In genomic region chr7:74497203-74497602, GRCm38 (mm10) we compare ENCODE assay signal across 22 mouse cellular contexts. TPM values are rescaled to one million over a fixed set of nuclear protein-coding genes. Genes with fewer than 3 reads are reported as not detected.
DNase-seq lines count a peak whose midpoint lies in the region; ATAC-seq and TF ChIP-seq lines count a peak whose summit lies in the region.
"Had no signal": no experiment of that assay in that cellular context is flagged by ENCODE, and none has a peak within 500 bp of the region (broad histone marks: within the 10 kb centered on the region; RNA-seq: fewer than 3 reads in every experiment).

No protein-coding gene starts in this region.

- DNase-seq in liver, postnatal 0 days = no peak
- DNase-seq in liver = no peak
- peak; percentile 21 for DNase-seq in thymus, postnatal 4 days
- no peak for DNase-seq in gastrocnemius, postnatal 25 days
- no peak for DNase-seq in adrenal gland, postnatal 4 days (ENCODE audit: low spot score in 2 of 2)
- DNase-seq in left cerebral cortex, postnatal 4 days = no peak
- DNase-seq: adrenal gland, postnatal 36 days; cerebellum, postnatal 14 days; heart, adult 11 months; kidney, adult 18-20 months; kidney, postnatal 25 days; spleen, adult 18-20 months had no signal

- no peaks in the 10 kb centered on the region for H3K27me3 ChIP-seq in liver, postnatal 0 days (ENCODE audit: insufficient read depth, low read length)
- H3K27me3 ChIP-seq: heart, embryonic 15.5 days; liver, embryonic 15.5 days; midbrain, embryonic 15.5 days had no signal

- no peak overlapping the region for H3K4me3 ChIP-seq in liver, postnatal 0 days (ENCODE audit: low read depth, low read length)
- H3K4me3 ChIP-seq: heart, embryonic 15.5 days; hindbrain, embryonic 12.5 days; liver, embryonic 15.5 days; midbrain, embryonic 15.5 days; neural tube, embryonic 13.5 days had no signal

- H3K4me2 ChIP-seq in liver, postnatal 0 days (ENCODE audit: low read depth, low read length) = no peak overlapping the region
- H3K4me2 ChIP-seq: heart, embryonic 15.5 days; hindbrain, embryonic 12.5 days; liver, embryonic 15.5 days; midbrain, embryonic 15.5 days; neural tube, embryonic 13.5 days had no signal

- no peak for TF ChIP-seq EP300 in liver, postnatal 0 days (IDR thresholded peaks at IDR 0.05; ENCODE audit: low read depth)

- intact Hi-C loops in left cerebral cortex, postnatal 4 days (cut with DNase I) = no loop called here

- H3K4me1 ChIP-seq in liver, postnatal 0 days (ENCODE audit: insufficient read depth) = 0 out of 2 replicates have a peak, but pooled peaks cover 2% of the 10 kb centered on the region
- H3K4me1 ChIP-seq: heart, embryonic 15.5 days; hindbrain, embryonic 12.5 days; liver, embryonic 15.5 days had no signal

- 0 out of 2 replicates have a peak overlapping the region, but pooled peaks have one; percentile 22 for H3K27ac ChIP-seq in liver, postnatal 0 days (ENCODE audit: low read depth)
- H3K27ac ChIP-seq: heart, embryonic 15.5 days; hindbrain, embryonic 12.5 days; liver, embryonic 15.5 days; macrophage; midbrain, embryonic 15.5 days; neural tube, embryonic 13.5 days; stomach, postnatal 0 days had no signal

- H3K9me3 ChIP-seq in liver, postnatal 0 days (ENCODE audit: low read length) = no peaks in the 10 kb centered on the region
- H3K9me3 ChIP-seq: heart, embryonic 15.5 days; hindbrain, embryonic 12.5 days; liver, embryonic 15.5 days; midbrain, embryonic 15.5 days; neural tube, embryonic 13.5 days had no signal

- ATAC-seq in liver, postnatal 0 days = 0 out of 2 replicates have a peak, but pooled peaks have one; percentile 29
- peak; percentile 22 for ATAC-seq in activated CD4-positive, CD25-positive, alpha-beta regulatory T cell, adult 4 months
- ATAC-seq in megakaryocyte progenitor cell, adult 5-6 weeks (replicated peaks; ENCODE audit: poor library complexity) = peak; percentile 90
- ATAC-seq: forebrain, embryonic 14.5 days; midbrain, embryonic 15.5 days had no signal

- WGBS in liver, postnatal 0 days (ENCODE audit: insufficient replicate concordance) = 30% methylated on average over 2 of the region's 2 CpGs

- H3K9ac ChIP-seq in liver, postnatal 0 days (replicated peaks) = no peak overlapping the region
- H3K9ac ChIP-seq: heart, embryonic 15.5 days; hindbrain, embryonic 12.5 days; liver, embryonic 15.5 days; midbrain, embryonic 15.5 days; neural tube, embryonic 13.5 days had no signal

- H3K36me3 ChIP-seq in liver, postnatal 0 days (replicated peaks; ENCODE audit: insufficient read depth, low read length) = no peaks in the 10 kb centered on the region
- H3K36me3 ChIP-seq: heart, embryonic 15.5 days; hindbrain, embryonic 12.5 days; liver, embryonic 15.5 days; midbrain, embryonic 15.5 days; neural tube, embryonic 13.5 days had no signal

- no peak for TF ChIP-seq CTCF in liver, postnatal 0 days (IDR thresholded peaks at IDR 0.05; ENCODE audit: low read depth)

RNA-seq across cellular contexts. Expression of gene Slco3a1, which starts 57.4 kb away (rescaled TPM):
- polyA plus RNA-seq in liver, postnatal 0 days (2015; fragmentation: Nextera tagmentation; extraction: Ambion mirVana) = 1.2 and 1.6 TPM in 2 replicates
- 10 to 100 TPM; 14.6 to 16.7 TPM for polyA plus RNA-seq in activated CD4-positive, CD25-positive, alpha-beta regulatory T cell, adult 4 months (2017; shearing (Covaris generic))
- total RNA-seq in megakaryocyte progenitor cell, adult 5-6 weeks (2015) = 31.7 and 44.6 TPM in 2 replicates
- 21.6 and 23.5 TPM in 2 replicates for total RNA-seq in megakaryocyte progenitor cell, adult 5-6 weeks (2017)
- total RNA-seq in gastrocnemius, postnatal 25 days (2021) = 10 to 100 TPM; 38.7 to 63.2 TPM
- total RNA-seq in adrenal gland, postnatal 4 days (2021) = 10 to 100 TPM; 29.4 to 37.4 TPM
- total RNA-seq in left cerebral cortex, postnatal 4 days (2021) = 10 to 100 TPM; 75.0 to 77.0 TPM

Comparison
In these comparisons a context has a peak if more than half of its experiments do, and no peak if none do; other contexts are left out.
1. ATAC-seq: peak in every context shown above with its lines; median percentile 90 in megakaryocyte progenitor cell, adult 5-6 weeks; 29 in liver, postnatal 0 days; 22 in activated CD4-positive, CD25-positive, alpha-beta regulatory T cell, adult 4 months.